Mouse (Mus musculus): ENCODE results near the gene Washc2. TPM values are rescaled to one million over a fixed set of nuclear protein-coding genes. Genes with fewer than 3 reads are reported as not detected.
"Not testable (repeated sequence)": the region's sequence is repeated elsewhere in the genome, so short reads cannot be mapped to it uniquely, and the experiment has no call there.

The Washc2 gene
- 17.0 and 17.1 TPM in 2 replicates for polyA plus RNA-seq (2015; fragmentation: Nextera tagmentation; extraction: Ambion mirVana)

- TF ChIP-seq EP300 (optimal IDR thresholded peaks at IDR 0.05) (no peak), CTCF (IDR thresholded peaks at IDR 0.05; ENCODE audit: low read depth) (no peak)
- H3K4me1 ChIP-seq (replicated peaks; ENCODE audit: control insufficient read depth, insufficient read depth), result no peaks in the 10 kb centered on the region
- no peaks in the 10 kb centered on the region for H3K27me3 ChIP-seq (ENCODE audit: control insufficient read depth, insufficient read depth, low read length)
- peaks cover 10% of the 10 kb centered on the region; the same call in 1 of the 2 replicates for H3K36me3 ChIP-seq (ENCODE audit: control insufficient read depth, insufficient read depth, low read length)
- H3K9ac ChIP-seq (ENCODE audit: low read length), result peak within 1 kb of the TSS; percentile 77
- peak within 1 kb of the TSS; percentile 81 for H3K27ac ChIP-seq (replicated peaks)
- WGBS, result under 1% methylated on average over 51 of the region's 51 CpGs
- DNase-seq (ENCODE audit: low spot score) (peak; percentile 95), ATAC-seq (ENCODE audit: low FRiP score, low TSS enrichment) (peak; percentile 98)
- peak within 1 kb of the TSS; percentile 71 for H3K4me3 ChIP-seq (ENCODE audit: low read depth, low read length)
- no peaks in the 10 kb centered on the region for H3K9me3 ChIP-seq (ENCODE audit: control insufficient read depth, low read length)
- peak within 1 kb of the TSS; percentile 70 for H3K4me2 ChIP-seq (replicated peaks; ENCODE audit: low read depth)
Observed at GRCm38 (mm10) chr6:116207729-116208534, at the start of gene Washc2. TSS of gene Washc2 (plus strand) at chr6:116208038.

GRCm38 (mm10) chr6:116166383-116166782 is 41.5 kb upstream of the Washc2 start:
- no peaks in the 10 kb centered on the region for H3K27me3 ChIP-seq (ENCODE audit: control insufficient read depth, insufficient read depth, low read length)
- no peaks in the 10 kb centered on the region for H3K4me1 ChIP-seq (replicated peaks; ENCODE audit: control insufficient read depth, insufficient read depth)
- H3K4me3 ChIP-seq (ENCODE audit: low read depth, low read length), result no peak overlapping the region
- H3K4me2 ChIP-seq (replicated peaks; ENCODE audit: low read depth), result no peak overlapping the region
- H3K9ac ChIP-seq (ENCODE audit: low read length), result no peak overlapping the region
- no peaks in the 10 kb centered on the region for H3K36me3 ChIP-seq (ENCODE audit: control insufficient read depth, insufficient read depth, low read length)
- DNase-seq (ENCODE audit: low spot score), result no peak
- ATAC-seq (ENCODE audit: low FRiP score, low TSS enrichment), result no peak
- TF ChIP-seq CTCF (IDR thresholded peaks at IDR 0.05; ENCODE audit: low read depth) (no peak), EP300 (optimal IDR thresholded peaks at IDR 0.05) (no peak)
- H3K9me3 ChIP-seq (ENCODE audit: control insufficient read depth, low read length), result no peaks in the 10 kb centered on the region
- WGBS, result 79% methylated on average over 1 of the region's 1 CpGs
- no peak overlapping the region for H3K27ac ChIP-seq (replicated peaks)

GRCm38 (mm10) chr6:116173511-116174099 is 34.2 kb upstream of the Washc2 start:
- not testable (repeated sequence) for DNase-seq (ENCODE audit: low spot score); H3K27ac ChIP-seq (replicated peaks); H3K9me3 ChIP-seq (ENCODE audit: control insufficient read depth, low read length); H3K9ac ChIP-seq (ENCODE audit: low read length); H3K4me1 ChIP-seq (replicated peaks; ENCODE audit: control insufficient read depth, insufficient read depth); H3K27me3 ChIP-seq (ENCODE audit: control insufficient read depth, insufficient read depth, low read length); H3K4me2 ChIP-seq (replicated peaks; ENCODE audit: low read depth); ATAC-seq (ENCODE audit: low FRiP score, low TSS enrichment); H3K36me3 ChIP-seq (ENCODE audit: control insufficient read depth, insufficient read depth, low read length); H3K4me3 ChIP-seq (ENCODE audit: low read depth, low read length)
- 80% methylated on average over 37 of the region's 37 CpGs for WGBS

- no peak for TF ChIP-seq CTCF (IDR thresholded peaks at IDR 0.05; ENCODE audit: low read depth)
- TF ChIP-seq EP300 (optimal IDR thresholded peaks at IDR 0.05), result no peak
- WGBS, result 90% methylated on average over 2 of the region's 2 CpGs
- H3K9ac ChIP-seq (ENCODE audit: low read length), result no peak overlapping the region
- H3K4me3 ChIP-seq (ENCODE audit: low read depth, low read length), result no peak overlapping the region
- no peaks in the 10 kb centered on the region for H3K27me3 ChIP-seq (ENCODE audit: control insufficient read depth, insufficient read depth, low read length)
- H3K4me1 ChIP-seq (replicated peaks; ENCODE audit: control insufficient read depth, insufficient read depth), result no peaks in the 10 kb centered on the region
- ATAC-seq (ENCODE audit: low FRiP score, low TSS enrichment) (no peak), DNase-seq (ENCODE audit: low spot score) (no peak)
- no peaks in the 10 kb centered on the region; the same call in 1 of the 2 replicates for H3K36me3 ChIP-seq (ENCODE audit: control insufficient read depth, insufficient read depth, low read length)
- H3K4me2 ChIP-seq (replicated peaks; ENCODE audit: low read depth), result no peak overlapping the region
- H3K9me3 ChIP-seq (ENCODE audit: control insufficient read depth, low read length), result no peaks in the 10 kb centered on the region
- no peak overlapping the region for H3K27ac ChIP-seq (replicated peaks)
Observed at GRCm38 (mm10) chr6:116178376-116178775, 29.5 kb upstream of the Washc2 start.

- Histone ChIP-seq H3K9me3 (ENCODE audit: control insufficient read depth, low read length) (no peaks in the 10 kb centered on the region), H3K4me3 (ENCODE audit: low read depth, low read length) (no peak overlapping the region), H3K27me3 (ENCODE audit: control insufficient read depth, insufficient read depth, low read length) (no peaks in the 10 kb centered on the region), H3K27ac (replicated peaks) (no peak overlapping the region), H3K36me3 (ENCODE audit: control insufficient read depth, insufficient read depth, low read length) (no peaks in the 10 kb centered on the region; the same call in 1 of the 2 replicates), H3K4me1 (replicated peaks; ENCODE audit: control insufficient read depth, insufficient read depth) (no peaks in the 10 kb centered on the region), H3K4me2 (replicated peaks; ENCODE audit: low read depth) (no peak overlapping the region), H3K9ac (ENCODE audit: low read length) (no peak overlapping the region)
- no peak for DNase-seq (ENCODE audit: low spot score)
- ATAC-seq (ENCODE audit: low FRiP score, low TSS enrichment), result no peak
- WGBS, result 60% methylated on average over 3 of the region's 3 CpGs
- TF ChIP-seq CTCF (IDR thresholded peaks at IDR 0.05; ENCODE audit: low read depth), result no peak
- no peak for TF ChIP-seq EP300 (optimal IDR thresholded peaks at IDR 0.05)
Observed at GRCm38 (mm10) chr6:116180731-116181130, 27.1 kb upstream of the Washc2 start.

- Histone ChIP-seq H3K36me3 (ENCODE audit: control insufficient read depth, insufficient read depth, low read length) (no peaks in the 10 kb centered on the region; the same call in 1 of the 2 replicates), H3K4me3 (ENCODE audit: low read depth, low read length) (no peak overlapping the region), H3K9ac (ENCODE audit: low read length) (no peak overlapping the region), H3K4me1 (replicated peaks; ENCODE audit: control insufficient read depth, insufficient read depth) (no peaks in the 10 kb centered on the region), H3K27me3 (ENCODE audit: control insufficient read depth, insufficient read depth, low read length) (no peaks in the 10 kb centered on the region), H3K9me3 (ENCODE audit: control insufficient read depth, low read length) (no peaks in the 10 kb centered on the region), H3K4me2 (replicated peaks; ENCODE audit: low read depth) (no peak overlapping the region), H3K27ac (replicated peaks) (no peak overlapping the region)
- no peak for TF ChIP-seq CTCF (IDR thresholded peaks at IDR 0.05; ENCODE audit: low read depth)
- TF ChIP-seq EP300 (optimal IDR thresholded peaks at IDR 0.05), result no peak
- WGBS, result 81% methylated on average over 5 of the region's 5 CpGs
- DNase-seq (ENCODE audit: low spot score) (no peak), ATAC-seq (ENCODE audit: low FRiP score, low TSS enrichment) (no peak)
Observed at GRCm38 (mm10) chr6:116183509-116183908, 24.3 kb upstream of the Washc2 start.
